Mouse (Mus musculus) ZHBTc4 (cell line): ENCODE results near the gene 3100002H09Rik.

Source experiments
- DNase-seq: peaks from one replicate; pipeline ENCODE4 v3.0.0-alpha.2; 2011; ENCODE audit warnings: low read depth, low spot score

The 3100002H09Rik gene

GRCm38 (mm10) chr4:124615406-124615960 is 4.9 kb upstream of the 3100002H09Rik start:
- DNase-seq: no peak

GRCm38 (mm10) chr4:124614189-124614588 is 3.6 kb upstream of the 3100002H09Rik start:
- peak; percentile 87 for DNase-seq

DNA sequence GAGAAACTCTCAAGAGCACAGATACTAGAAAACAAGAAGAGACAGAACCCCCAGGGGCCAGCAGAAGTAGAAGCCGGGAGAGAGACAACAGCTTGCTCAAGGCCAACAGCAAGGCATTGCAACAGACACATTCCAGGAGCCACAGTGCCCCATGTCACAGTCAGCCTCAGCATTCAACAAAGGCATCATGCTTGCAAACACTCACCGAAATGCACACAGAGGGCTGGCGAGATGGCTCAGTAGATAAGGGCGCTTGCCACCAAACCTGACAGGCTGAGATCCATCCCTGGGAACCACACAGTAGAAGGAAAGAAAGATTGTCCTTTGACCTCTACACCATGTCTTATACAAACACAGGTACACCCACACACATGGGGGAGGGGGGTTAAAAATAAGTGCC is 1.2 kb upstream of the 3100002H09Rik start:
- no peak for DNase-seq

DNA sequence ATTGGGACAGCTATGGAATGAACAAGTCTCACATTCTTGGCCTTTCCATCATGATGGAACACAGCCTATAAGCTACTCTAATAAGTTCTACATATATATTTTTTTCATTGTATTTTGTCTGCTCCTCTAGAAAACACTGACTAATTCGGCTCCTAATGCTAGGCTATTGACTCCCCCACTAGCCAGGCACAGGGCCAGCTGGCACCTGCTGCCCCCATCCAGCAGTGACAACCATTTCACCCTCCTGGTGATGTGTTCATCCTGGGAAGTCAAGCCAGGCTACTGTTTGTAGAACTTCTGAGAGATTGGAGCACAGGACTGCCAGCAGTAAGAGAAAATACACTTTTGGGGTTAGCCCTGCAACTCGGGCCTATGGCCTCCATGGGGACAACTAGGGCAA is 537 bp downstream of the 3100002H09Rik start:
- no peak for DNase-seq

DNA sequence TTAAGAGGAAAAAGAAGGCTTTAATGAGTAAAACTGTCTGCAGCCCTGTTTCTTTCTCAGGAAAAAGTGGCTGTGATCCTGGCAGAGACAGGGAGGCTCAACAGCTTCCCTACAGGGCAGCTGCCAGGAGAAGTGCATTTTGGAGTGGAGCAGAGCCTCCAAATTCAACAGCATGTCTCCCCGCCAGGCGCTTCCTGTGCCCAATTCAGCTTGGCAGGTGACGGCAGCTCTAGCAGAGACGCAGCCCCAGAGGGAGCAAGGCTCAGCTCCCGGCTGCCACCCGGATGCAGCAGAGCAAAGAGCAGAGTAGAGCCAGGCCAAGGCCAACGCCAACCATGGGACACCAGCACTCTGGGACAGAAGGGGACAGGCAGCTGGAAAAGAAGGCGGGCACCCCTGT is 3.4 kb downstream of the 3100002H09Rik start:
- peak; percentile 27 for DNase-seq

DNA sequence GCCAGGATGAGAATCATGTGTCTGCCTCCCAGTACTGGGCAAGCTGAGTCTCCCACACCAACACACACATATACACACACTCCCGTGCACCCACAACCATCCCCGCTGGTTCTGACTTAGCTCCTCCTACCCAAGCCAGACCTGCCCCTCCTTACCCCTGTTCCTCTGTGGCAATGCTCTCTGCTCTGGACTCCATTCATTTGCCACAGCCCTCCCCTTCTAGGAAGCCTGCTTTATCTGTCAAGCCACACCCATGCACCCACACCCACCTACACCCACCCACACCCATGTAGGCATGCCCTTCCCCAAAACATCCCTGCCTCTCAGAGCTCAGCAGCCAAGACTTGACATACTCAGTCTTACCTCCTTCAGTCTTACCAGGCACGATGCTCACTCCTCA is 4.4 kb downstream of the 3100002H09Rik start:
- DNase-seq: peak; percentile 64

DNA sequence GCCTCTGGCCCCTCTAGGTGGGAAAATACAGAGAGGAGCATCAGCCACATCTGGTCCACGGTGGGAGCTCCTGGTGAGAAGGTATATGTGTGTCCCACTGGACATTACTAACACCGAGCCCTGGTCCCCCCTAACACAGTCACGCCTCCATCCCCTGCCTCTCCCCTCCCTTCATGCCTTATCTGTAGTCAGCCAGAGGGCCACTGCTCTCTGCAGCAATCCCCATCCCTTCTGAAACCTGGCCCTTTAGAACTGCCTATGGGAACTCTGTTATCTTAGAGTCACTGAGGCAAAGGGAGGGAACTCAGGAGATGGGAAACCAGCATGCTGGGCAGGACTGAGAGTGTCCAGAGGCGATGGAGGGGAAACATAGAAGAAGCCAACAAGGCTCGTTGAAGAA is 5.3 kb downstream of the 3100002H09Rik start:
- DNase-seq: no peak

DNA sequence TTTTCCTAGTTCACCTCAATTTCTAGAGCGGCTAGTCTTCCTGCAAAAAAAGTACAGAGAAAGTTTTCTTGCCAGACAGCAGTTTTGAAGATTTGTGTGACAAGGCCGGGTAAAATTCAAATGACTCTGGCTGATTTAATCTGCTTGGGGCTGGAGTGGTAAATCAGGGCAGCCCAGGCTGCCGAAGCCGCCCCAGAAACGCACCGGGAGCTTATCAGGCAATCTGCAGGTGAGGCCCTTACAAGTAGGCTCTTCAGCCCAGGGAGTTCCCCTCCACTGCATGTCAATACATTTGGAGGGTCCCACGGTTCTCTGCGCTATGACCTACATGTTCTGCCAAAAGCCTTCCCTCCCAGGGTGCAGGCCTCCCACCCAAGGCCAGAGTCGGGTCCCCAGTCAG is 6.9 kb downstream of the 3100002H09Rik start:
- no peak for DNase-seq

DNA sequence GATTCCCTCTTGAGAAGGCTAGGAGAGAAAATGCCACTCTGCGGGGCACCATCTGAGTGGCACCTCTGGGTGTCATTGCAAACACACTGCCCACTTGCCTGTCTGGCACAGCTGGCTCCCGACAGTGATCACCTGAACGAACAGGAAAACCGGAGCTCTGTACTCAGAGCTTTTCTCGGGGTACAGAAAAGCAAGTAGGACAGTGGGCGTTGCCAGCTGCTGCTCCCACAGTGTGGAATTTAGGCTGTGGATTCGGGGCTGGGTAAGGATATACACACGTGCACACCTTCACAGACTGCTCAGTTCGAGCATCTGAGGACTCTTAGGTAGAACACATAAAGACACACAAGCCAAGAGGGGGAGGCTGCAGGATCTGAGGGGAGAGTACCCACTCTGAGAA is 14.7 kb downstream of the 3100002H09Rik start:
- no peak for DNase-seq

DNA sequence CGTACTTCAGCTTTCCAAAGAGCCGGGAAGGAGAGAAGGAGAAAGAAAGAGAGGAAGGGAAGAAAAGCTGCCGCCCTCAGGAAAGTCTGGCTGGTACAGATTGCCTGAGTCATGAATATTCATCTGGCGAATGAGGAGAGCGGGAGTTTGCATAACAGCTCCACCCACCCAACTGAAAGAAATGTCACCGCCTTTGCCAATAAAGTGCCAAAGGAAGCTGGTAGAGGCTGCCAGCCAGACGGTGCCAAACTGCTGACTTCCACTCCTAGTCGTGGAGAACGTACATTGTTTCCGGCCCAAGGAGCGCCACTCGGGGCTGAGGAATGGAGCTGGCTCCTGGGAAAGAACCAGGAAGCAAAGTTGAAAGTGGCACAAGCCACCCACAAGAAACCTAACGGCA is 15.7 kb downstream of the 3100002H09Rik start:
- no peak for DNase-seq

DNA sequence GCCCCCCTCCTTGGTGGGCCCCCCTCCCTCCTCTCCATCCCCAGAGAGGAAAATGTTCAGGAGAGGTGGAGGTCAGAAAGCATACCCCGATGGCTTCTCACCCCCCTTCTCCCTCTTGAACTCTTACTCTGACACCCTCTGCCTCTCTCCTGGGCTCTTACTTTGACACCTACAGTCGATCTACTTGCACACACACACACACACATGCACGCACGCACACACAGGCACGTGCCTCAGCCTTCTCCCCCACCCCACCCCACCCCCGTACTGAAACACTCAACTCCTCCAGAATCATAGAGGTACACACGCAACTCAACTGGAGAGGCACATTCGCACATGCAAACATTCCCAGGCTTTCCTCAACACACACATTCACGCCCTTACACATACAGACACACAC is 16.9 kb downstream of the 3100002H09Rik start:
- no peak for DNase-seq

- no peak for DNase-seq
These were observed 17.4 kb downstream of the 3100002H09Rik start for GRCm38 (mm10) chr4:124593210-124593609.

- no peak for DNase-seq
These were observed 18.4 kb downstream of the 3100002H09Rik start for GRCm38 (mm10) chr4:124592241-124592640.

DNA sequence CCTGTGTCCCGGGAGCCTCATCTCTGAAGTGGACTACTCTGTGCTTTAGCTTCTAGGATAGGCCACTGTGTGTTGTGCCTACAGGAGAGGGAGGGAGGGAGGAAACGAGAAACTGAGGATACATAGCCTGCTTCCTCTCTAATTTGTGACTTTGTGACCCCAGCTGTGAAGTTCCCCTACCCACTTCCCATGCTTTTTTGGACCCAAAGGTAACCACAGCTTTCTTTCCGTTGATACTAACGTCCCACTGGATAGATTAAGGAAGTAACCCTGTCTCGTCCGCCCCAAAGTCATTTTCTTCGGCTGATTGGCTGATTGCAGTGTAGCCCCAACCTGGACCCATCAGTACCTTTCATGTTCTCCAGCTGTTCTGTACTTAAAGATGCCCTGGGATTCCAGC is 29.9 kb downstream of the 3100002H09Rik start:
- no peak for DNase-seq

DNA sequence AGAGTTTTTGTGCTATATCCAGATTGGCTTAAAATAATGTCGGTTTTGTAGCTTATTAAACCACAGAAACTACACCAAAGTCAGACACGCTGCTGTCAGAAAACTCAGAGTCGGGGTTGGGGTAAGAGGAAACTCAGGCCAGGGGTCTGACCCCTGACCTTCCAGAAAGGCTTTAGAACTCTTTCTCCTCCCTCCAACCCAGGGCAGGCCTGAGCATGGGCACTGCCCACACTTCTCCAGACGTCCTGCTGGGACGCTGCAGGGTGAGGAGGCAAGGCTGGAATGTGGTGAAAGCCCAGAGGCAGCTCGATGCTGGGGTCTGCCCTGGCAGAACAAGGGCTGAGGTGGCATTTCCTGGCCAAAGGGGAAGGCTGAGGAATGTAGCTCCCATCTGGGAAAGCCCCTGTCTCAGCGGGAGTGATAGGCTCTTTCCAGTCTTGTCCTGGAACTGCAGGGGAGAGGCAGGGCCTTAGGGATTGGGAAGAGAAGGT is 34.6 kb downstream of the 3100002H09Rik start:
- peak; percentile 46 for DNase-seq

DNA sequence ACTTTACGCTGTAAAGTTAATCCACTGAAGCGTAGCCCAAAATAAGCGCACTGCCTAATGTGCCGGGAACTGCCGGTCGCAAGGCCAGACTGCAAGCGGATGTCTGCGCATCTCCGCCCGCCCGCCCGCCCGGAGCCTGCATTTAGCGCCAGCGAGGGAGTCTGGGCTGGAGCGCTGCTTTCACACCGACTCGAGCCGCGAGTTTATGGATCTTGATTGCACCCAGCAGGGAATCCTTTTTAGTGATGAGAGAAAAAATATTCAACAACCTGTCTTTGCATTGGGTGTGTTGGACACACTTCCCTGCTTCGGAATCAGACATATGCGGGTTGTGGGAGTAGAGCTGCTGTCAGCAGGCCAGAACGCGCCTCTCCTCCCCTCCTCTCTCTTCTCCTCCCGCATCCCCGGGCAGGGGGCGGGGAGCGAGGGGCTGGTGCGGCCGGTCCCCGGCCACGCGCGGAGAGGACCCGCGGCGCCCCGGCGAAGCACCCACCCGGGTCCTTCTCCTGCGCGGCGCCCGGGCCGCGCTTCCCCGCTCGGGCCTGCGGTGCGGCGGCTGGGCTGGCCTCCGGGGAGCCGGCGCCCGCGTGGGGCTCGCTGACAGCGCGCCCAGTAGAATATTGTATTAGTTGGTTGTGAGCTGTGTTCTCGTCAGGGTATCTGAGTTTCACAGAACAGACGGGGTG is 35.2 kb downstream of the 3100002H09Rik start:
- DNase-seq: peak; percentile 47

DNA sequence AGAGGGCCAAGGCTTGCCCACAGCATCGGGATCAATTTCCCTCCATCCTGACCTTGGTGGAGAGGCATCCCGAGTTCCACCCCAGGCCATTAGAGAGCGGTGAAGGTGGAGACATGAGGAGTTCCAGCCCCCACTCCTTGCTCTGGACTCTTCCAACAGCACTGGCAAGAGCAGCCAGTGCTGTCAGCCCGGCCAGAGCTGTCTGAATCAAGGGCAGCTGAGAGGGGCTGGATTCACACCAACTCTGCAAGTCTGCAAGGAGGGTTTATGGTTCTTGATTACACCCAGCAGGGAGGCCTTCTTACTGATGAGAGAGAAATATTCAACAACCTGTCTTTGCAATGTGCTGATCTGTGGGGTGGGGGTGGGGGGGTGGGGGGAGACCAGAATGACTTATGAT is 37.0 kb downstream of the 3100002H09Rik start:
- DNase-seq: no peak

- no peak for DNase-seq
These were observed 39.6 kb downstream of the 3100002H09Rik start for GRCm38 (mm10) chr4:124570977-124571376.

DNA sequence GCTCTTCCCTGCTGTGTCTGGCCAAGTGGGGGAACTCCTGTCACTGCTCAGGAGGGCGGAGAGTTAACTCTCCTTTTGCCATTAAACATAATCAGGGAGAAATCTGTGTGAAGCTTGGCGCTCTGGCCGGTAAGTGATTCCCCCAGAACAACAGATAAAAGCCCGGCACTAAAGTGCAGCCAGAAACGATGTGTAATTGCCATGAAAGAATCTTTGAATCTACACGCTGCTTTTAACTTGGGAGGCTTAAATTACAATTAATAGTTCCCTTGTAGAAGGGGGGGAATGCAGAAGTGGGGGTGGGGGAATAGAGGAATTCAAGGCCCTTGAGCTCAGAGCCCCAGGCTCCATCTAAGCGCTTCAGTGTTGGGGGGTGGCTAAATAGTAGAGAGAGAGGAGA is 40.9 kb downstream of the 3100002H09Rik start:
- no peak for DNase-seq

GRCm38 (mm10) chr4:124563371-124563770 is 47.2 kb downstream of the 3100002H09Rik start:
- DNase-seq: no peak

DNA sequence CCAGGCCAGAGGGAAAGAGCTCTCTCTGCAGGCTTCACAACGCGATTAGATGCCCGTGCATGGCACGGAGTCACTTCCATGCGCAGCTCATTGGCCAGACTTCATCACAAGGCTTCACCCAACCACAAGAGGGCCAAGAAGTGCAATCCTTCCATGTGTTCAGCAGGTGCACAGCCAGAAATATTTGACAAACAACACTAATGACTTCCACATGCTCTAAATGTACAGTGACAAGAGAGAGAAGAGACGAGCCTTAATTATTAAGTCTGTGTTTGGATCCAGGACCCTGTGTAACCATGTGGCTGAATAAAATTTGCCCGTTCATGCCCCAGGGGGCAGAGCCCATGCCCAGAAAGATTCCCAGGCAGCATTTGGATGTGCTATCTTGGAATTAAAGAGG is 47.9 kb downstream of the 3100002H09Rik start:
- DNase-seq: no peak
